Mouse (Mus musculus) heart, postnatal 14 days (tissue): Measurements from ENCODE around the gene Rnf145. TPM values are rescaled to one million over a fixed set of nuclear protein-coding genes. Genes with fewer than 3 reads are reported as not detected.

Source experiments
- DNase-seq, 2 experiments: peaks; one replicate each; pipeline ENCODE4 v3.0.0; 2021 to 2022
- intact Hi-C: fragments of 180-260 bp; cut with DNase I; formaldehyde crosslinking; loops from one replicate; pipeline ENCODE4 v1.15.1; 2025
- long read RNA-seq, 2 experiments: library from polyadenylated mRNA; stranded (forward); transcript quantifications; one replicate each; pipeline ENCODE4 v2.0.0; 2021
- total RNA-seq, 2 experiments: library from RNA; stranded (reverse); gene quantifications; 2 replicates each; pipeline ENCODE4 v1.2.3; 2021

Gene Rnf145
- 10 to 100 TPM; 21.8 to 28.8 TPM for total RNA-seq
- long read RNA-seq, experiment 1, transcript Rnf145-201 (11 exons, 3,570 nt) = major isoform, 30 of 39 reads
- long read RNA-seq, experiment 1, partial matches to known transcripts = 0 of 39 reads
- long read RNA-seq, experiment 1, other reads (novel, unspliced or antisense) = 9 of 39 reads
- long read RNA-seq, experiment 2, transcript Rnf145-201 (11 exons, 3,570 nt) = major isoform, 24 of 28 reads
- long read RNA-seq, experiment 2, partial matches to known transcripts = 4 of 28 reads
- long read RNA-seq, experiment 2, other reads (novel, unspliced or antisense) = 0 of 28 reads

GRCm38 (mm10) chr11:44518281-44519095 is at the start of gene Rnf145:
Gene Rnf145 (plus strand): TSS chr11:44518964.
- peak; percentile 83 to 87 for DNase-seq
- intact Hi-C loops = loop anchor here (1.0 kb wide), 1 partner anchor 48 kb away; the partner anchor contains the start of gene Ublcp1

GRCm38 (mm10) chr11:44469646-44470431 is 48.9 kb upstream of the Rnf145 start:
- intact Hi-C loops = loop anchor here (1.0 kb wide), 1 partner anchor 49 kb away; no protein-coding TSS in a partner anchor
- DNase-seq = no peak

DNA sequence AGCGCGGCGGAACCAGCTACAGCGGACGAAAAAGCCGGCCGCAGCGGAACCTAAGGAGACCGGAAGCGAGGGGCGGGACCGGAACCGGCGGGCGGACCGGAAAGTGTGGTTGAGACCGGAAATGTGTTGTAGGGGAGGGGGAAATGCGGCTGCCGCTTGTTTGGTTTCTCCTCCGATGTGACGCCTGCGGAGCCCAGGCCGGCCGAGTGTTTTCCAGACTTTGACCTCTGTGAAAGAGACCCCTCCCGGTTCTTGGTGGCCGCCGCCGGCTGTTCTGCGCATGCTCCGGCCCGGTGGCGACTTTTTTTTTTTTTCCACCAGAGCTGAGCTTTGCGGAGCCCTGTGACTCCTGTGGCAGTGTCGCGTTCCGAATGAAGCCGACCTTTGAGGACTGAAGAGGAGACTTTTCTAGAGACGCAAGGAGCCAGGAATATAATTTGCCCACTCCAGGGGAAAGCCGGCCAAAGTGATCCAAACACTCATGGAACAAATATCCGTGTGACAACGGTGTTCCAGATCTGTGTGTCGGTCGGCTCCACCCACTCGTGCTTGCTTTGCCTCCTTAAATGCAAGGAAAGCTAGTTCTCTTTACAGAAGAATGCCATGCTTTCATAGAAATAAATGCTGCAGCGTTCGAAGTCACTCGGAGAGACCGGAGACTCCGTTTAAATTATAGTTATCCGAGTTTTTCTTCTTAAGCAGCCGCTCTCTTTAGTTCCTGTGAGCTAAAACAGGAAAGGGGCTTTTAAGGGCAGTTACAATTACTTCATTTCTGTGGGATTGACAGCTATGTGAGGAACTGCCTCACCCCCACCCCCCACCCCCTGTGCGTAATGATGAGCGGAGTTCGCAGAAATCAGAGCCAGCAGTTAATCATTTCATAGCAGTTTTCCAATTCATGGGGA is 48.1 kb upstream of the Rnf145 start, which contains the start of gene Ublcp1:
TSS of gene Ublcp1 (minus strand) at position 67 of the 905 bp plus-strand sequence.
- intact Hi-C loops = loop anchor here (1.0 kb wide), 1 partner anchor 49 kb away; no protein-coding TSS in a partner anchor

DNA sequence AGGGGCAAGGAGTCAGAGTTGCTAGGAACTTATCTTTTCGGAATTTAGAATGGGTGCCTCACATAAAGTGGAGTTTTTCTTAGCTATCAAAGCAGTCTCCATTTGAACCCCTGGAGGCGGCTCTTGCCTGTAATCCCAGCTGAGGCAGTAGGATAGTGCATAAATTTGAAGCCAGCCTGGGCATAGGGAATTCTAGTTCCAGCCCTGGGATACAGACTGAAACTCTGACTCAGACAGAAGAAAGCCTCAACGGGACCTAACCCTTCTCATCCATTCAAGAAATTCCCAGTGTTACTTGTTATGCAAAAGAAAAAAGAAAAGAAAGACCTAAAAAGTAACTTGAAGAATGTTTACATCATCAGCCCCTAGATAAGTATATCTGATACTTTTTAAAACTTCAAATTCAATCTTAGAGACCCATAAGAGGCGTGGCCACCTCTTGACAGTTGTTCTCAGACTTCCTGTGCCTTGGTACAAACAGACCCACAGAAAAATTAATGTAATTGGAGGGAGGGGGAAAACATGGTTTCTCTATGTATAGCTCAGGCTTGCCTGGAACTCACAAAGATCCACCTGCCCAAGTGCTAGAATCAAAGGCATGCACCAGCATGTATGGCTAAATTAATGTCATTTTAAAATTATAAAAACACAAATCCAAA is 47.3 kb upstream of the Rnf145 start:
- peak; percentile 4 to 14 for DNase-seq
- intact Hi-C loops = no loop called here

More for the DNA sequence above, 48.1 kb upstream of the Rnf145 start, which contains the start of gene Ublcp1:
- peak; percentile 92 to 95 for DNase-seq

- DNase-seq = no peak
- intact Hi-C loops = no loop called here
These were observed 43.3 kb upstream of the Rnf145 start for GRCm38 (mm10) chr11:44475467-44475866.

DNA sequence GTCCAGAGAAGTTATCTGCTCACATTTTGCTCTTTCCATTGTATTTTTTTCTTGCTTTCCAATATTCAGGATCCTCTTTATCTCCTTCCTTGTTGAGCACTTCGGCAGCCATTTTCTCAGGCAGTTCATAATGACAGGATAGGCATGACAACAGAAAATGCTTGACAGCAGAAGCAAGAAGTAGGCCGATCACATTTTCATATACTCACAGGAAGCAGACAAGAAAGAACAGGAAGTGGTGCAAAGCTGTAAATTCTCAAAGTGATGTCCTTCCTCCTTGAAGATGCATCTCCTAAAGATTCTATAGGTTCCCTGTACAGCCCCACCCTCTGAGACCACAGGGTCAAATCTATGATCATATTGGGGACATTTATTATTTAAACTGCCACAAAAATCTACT is 42.3 kb upstream of the Rnf145 start:
- no peak for DNase-seq
- intact Hi-C loops = no loop called here

- intact Hi-C loops = no loop called here
- DNase-seq = no peak
These were observed 40.4 kb upstream of the Rnf145 start for GRCm38 (mm10) chr11:44478382-44478781.

GRCm38 (mm10) chr11:44480246-44480645 is 38.5 kb upstream of the Rnf145 start:
- intact Hi-C loops = no loop called here
- no peak for DNase-seq

- intact Hi-C loops = no loop called here
- DNase-seq = no peak
These were observed 33.6 kb upstream of the Rnf145 start for GRCm38 (mm10) chr11:44485089-44485736.

DNA sequence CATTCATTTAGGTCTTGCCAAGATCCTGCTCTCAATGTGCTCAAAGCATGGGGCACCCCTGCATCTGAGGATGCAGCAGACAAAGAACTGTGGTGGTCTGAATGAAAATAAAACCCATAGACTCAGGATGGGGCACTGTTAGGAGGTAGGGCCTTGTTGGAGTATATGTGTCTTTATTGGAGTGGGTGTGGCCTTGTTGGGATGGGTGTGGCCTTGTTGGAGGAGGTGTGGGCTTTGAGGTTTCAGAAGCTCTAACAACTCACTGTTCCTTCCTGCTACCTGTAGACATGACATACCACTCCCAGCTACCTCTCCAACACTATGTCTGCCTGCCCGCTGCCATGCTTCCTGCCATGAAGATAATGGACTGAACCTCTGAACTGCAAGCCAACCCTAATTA is 29.6 kb upstream of the Rnf145 start:
- intact Hi-C loops = no loop called here
- DNase-seq = no peak

DNA sequence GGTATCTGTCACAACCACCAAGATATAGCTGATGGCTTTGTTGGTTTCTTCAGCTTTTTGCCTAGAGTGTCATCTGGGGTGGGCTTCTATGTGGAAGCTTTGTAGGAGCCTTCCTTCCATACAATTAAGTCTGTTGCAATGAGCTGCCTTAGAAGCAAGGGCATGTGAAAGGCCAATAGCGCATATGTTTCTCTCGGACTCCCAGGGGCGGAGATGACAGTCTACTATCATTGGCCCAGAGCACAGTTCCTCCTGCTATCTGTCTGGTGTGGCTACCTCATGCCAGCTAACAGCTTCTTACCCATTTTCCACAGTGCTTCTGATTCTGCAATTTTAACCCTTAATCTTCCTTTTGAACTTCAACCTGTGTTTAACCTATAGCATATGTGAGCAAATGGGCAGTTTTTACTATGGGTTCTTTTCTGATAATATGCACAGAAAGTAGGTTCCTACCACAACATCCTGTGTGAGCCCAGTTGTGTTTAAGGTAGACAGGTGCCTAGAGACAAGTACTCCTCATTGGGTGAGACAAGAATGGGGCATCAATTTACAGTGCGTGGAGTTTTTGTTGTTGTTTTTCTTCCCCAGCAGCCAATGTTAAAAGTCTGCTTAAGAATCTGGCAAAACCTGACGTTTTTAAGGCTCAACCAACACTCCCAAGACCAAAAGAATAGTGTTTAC is 24.0 kb upstream of the Rnf145 start:
- intact Hi-C loops = no loop called here
- no peak for DNase-seq

DNA sequence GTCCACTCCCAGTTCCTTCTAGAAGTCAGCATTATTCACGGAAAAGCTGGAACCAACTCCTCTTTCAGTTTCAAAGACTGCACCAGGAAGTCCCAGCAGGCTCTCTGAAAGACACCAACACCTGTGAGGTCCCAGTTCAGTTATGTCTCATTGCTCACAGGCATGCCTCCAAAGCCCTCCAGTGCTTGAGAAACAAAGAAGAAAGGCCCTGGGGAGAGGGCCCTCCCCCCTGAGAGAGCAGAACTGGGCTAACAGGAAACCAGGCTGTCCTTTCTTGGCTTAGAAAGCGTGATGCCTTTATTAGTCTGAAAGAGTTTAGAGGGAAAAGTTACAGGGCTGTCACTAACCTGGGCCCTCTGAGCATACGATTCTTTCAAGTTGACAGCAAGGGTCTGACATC is 22.5 kb upstream of the Rnf145 start:
- peak; percentile 10 to 34 for DNase-seq
- intact Hi-C loops = no loop called here

DNA sequence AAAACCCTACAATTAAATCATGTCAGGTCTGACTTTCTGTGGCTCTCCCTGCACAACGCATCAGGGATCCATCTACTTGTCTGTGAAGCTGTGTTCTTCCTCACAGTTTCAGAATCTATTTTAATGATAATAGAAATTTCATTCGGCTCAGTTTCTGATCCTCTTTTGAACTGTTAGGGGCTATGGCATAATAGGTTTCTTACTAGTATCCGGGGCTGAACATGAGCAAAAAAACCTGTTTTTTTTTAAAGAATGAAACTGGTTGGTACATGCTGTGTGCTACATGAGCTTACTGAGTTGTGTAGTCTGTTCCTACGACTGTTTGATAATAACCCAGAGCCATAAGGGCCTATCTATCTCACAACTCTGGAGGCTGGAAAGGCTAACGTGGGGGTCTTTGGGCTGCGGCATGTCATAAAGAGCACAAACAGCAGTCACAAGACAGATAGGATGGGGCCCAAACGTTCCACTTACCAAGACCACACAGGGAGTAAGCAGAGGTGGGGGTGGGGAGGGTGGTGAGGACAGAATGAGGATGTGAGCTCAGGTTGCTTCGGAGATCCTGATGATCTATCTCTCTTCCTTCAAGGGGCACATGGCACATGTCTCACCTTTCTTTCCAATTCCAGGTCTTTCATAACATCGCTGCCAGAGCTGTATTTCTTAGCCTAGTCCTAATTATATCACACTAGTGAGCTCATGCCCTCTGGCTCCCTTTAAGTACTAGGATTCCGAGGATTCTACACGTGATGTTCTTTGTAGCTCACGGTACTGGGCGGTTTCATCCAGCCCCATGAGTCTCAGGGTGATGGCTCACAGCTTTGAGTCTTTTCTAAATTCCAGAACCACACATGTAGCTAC is 20.1 kb upstream of the Rnf145 start:
- DNase-seq = no peak
- intact Hi-C loops = no loop called here

DNA sequence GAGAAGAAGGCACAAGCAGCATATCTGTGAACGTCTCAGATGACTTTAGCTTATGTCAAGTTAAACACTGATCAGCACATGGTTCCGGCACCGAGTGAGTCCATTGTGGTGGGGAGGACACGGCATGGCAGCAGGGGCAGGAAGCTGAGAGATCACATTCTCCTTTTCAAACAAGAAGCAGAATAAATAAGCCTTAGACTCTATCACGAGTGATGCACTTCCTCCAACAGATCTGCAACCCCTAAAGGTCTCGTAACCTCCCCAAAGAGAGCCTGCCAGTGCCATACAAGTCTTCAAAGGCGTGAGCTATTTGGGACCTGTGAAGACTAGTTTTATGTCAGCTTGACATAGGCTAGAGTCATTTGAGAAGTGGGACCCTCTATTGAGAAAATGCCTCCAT is 17.8 kb upstream of the Rnf145 start:
- no peak for DNase-seq
- intact Hi-C loops = no loop called here

GRCm38 (mm10) chr11:44501477-44501876 is 17.3 kb upstream of the Rnf145 start:
- intact Hi-C loops = no loop called here
- no peak for DNase-seq

DNA sequence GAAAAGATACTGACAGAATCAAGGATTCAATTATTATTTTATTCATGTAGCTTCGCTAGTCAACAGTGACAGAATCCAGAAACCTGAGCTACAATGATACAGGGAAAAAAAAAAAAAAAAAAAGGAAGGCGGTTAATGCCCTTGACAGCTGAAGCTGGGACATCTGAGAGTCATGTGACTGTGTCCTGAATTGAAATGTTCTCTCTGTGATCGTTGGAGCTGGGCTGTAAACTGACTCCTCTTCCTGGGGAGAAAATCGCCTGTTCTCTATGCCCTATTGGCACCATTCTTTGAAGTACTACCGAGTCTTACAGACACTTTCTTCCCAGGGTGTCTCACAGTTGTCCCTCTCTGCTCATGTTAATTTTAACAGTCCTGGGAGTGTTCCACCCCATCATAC is 15.8 kb upstream of the Rnf145 start:
- intact Hi-C loops = no loop called here
- no peak for DNase-seq

GRCm38 (mm10) chr11:44504146-44504545 is 14.6 kb upstream of the Rnf145 start:
- intact Hi-C loops = no loop called here
- no peak for DNase-seq
